Mouse (Mus musculus) CD4-positive, CD25-positive, alpha-beta regulatory T cell, adult 2 months (primary cell): ENCODE results near the gene Mad2l1.

Source experiments
- DNase-seq: peaks from one replicate; pipeline ENCODE4 v3.0.0-alpha.2; 2012; ENCODE audit warnings: low read depth, low spot score

Mad2l1 gene

DNA sequence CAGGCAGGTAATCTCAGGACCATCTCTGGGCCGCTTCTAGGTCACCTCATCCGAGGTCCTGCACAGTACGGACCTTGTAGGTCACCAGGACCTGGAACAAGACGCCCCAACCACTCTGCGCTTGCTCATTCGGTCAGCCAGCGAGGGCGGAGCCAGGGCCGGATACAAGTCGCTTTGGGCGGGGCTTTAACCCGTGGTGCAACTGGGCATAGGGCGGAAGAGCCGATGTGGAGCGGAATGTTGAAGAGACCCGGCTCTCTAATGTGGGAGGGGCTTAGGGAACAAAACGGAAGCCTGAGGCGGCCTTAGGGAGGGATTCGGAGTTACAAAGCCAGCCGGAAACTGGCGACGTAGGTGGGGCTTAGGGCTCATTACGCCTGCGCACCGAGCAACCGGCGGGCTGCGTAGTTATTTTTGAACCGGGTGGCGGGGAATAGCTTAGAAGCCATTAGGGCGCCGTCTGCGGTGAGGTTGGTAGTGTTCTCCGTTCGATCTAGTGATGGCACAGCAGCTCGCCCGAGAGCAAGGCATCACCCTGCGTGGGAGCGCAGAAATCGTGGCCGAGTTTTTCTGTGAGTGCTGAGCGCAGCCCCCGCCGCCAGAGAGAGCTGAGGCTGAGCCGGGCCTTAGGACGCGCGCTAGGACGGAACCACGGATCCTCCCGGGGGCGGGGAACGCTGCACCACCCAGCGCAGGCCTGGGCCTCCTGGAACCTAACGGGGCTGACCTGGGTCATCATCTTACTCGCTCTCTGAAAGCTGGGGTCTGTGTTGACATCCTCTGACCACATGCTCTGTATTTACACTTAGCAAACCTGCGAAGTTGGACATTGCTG lies at the start of gene Mad2l1:
Gene Mad2l1, plus strand, starts transcription at position 363 of the 835 bp plus-strand sequence.
- DNase-seq, result peak; percentile 99

DNA sequence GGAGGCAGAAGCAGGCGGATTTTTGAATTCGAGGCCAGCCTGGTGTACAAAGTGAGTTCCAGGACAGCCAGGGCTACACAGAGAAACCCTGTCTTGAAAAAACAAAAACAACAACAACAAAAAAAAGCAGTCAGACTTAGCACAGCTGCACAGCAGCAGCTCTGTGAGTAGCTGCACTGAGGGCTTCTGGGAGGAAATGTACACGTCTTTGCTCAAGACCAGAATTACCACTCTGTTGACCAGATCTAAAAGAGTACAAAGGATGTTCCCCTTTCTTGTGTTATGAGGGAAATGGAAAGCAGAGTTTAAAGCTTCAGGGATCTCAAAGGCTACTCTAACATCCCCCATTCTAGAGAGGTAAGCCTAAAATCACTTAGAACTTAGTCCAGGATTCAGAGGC lies 41.5 kb upstream of the Mad2l1 start:
- DNase-seq, result no peak

DNA sequence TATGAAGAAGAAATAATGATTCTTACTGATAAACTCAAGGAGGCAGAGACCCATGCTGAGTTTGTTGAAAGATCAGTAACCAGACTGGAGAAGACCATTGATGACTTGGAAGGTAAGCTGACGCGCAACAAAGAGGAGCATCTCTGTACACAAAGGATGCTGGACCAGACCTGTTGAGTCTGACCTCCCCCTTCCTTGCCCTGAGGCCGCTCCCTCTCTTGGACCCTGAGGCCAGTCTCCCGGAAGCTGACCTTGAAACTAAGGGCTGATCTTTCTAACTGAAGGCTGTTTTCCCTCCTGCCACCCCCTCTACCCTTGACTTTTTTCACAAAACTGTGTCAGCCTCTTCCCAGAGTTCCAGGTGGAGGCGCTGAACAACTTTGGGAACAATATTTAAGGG lies 18.8 kb upstream of the Mad2l1 start:
- no peak for DNase-seq

DNA sequence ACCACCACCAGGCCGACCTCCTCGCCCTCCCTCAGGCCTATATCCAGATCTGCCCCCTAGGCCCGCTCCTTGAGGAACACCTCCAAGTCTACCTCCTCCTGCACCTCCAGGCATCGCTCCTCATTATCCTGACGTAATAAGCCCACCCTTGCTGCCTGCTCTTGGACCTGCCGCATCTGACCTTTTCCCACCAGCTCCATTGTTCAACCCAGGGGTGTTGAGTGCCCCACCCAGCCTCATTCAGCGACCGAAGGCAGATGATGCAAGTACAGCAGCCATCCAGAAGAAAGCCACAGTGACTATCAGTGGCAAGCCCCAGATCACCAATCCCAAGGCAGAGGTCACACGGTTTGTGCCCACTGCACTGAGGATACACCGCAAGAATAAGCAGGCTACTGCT lies 6.8 kb upstream of the Mad2l1 start:
- DNase-seq, result no peak

DNA sequence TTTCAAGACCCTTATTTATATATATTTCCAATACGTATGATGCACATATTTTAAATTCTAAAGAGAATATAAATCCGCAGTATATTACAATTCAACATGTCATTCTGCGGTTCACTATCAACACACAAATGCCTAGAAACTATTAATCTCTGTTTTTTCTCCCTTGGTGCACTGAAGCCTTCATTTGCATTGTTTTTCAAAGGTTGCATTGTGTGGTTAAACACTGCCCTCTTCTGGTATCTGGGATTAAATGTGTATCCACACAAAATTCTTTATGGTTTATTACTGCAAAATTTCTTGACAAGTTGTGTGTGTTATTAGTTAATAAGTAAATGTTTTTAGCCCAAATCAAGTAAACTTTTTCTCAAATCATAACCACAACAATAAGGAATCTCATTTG lies 1.9 kb upstream of the Mad2l1 start:
- peak; percentile 79 for DNase-seq

DNA sequence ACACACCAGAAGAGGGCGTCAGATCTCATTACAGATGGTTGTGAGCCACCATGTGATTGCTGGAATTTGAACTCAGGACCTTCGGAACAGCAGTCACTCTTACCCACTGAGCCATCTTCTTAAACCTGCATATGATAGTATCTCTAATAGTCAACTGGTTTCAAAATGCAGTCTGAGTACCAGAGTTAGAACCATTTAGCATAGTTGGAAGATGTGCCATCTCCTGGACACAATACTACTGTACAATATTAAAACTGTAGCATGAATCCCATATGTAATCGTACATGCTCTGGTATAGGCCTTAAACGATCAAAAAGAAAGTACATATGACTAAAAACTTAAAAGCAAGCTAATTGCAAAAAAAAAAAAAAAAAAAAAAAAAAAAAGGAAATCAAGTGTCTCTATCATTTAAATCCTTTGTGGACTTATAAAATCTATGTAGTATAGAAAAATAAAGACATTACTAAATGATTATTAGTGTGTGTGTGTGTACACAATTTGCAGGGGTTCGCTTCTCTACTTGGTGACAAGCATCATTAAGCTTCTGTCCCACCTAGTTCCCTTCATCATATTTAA lies 736 bp upstream of the Mad2l1 start:
- peak; percentile 35 for DNase-seq

DNA sequence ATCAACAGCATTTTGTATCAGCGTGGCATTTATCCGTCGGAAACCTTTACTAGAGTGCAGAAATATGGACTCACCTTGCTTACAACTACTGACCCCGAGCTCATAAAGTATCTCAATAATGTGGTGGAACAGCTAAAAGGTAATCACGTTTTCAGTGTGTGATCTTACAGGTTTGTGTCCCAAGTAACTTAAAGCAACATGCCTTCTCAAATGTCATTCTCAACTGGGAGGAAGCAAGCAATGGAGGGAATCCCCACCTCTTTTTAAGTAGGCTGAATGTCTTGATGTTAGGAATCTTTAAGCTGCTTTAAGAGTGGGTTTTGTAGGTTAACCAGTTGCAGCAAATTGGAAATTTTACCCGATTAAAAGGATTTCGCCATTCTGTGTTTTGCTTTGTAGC lies 776 bp downstream of the Mad2l1 start:
- DNase-seq, result peak; percentile 29

DNA sequence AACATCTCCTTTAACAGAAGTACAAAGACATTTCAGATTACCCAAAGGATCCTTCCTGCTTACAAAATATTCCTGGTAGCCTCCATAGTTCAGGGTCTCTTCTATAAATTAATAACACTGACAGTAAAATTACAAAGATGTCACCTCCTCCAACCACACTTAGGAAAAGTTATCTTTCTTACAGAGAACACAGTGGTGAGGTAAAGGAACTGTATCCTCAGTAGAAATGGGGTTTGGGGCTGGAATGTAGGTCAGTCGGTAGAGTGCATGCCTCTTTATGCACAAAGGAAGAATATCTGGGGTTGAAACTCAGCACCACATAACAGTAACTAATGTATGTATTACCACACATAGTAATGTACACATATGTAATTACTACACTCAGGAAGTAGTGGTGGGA lies 24.8 kb downstream of the Mad2l1 start, which contains the start of gene Vmn1r32:
Gene Vmn1r32, minus strand, starts transcription at position 101 of the 400 bp plus-strand sequence.
- no peak for DNase-seq

DNA sequence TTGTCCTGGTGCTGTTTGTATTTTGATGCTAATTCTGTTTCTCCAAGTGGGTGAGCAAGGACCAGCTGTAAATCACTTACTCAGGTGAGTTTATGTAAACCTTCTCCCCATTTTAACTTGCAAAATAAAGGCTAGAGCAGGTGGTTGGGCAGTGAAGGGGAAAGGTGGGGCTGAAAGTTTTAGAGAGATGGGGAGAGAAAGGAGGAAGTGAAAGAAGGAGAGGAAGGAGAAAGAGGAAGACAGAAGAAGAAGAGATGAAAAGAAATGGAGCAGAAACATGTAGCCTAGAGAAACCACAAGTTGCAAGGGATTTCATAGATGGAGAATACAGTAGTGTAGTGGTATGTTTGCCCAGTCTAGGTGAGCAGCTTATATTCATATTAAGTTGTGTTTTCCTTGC lies 60.6 kb downstream of the Mad2l1 start:
- no peak for DNase-seq
